Mouse (Mus musculus): ENCODE data around the gene Asah2. TPM values are rescaled to one million over a fixed set of nuclear protein-coding genes. Genes with fewer than 3 reads are reported as not detected.
"Not testable (repeated sequence)": the region's sequence is repeated elsewhere in the genome, so short reads cannot be mapped to it uniquely, and the experiment has no call there.

Asah2 gene
- polyA plus RNA-seq, 1 experiment, result 2.0 TPM

- Histone ChIP-seq H3K4me1 (ENCODE audit: control insufficient read depth, insufficient read depth, insufficient read length) (no peaks in the 10 kb centered on the region), H3K27ac (ENCODE audit: insufficient read depth, low read length) (no peak overlapping the region), H3K27me3 (ENCODE audit: control insufficient read depth, insufficient read depth, low read length) (no peaks in the 10 kb centered on the region), H3K4me3 (ENCODE audit: extremely low read depth, insufficient read depth, insufficient read length) (no peak overlapping the region), H3K36me3 (ENCODE audit: control insufficient read depth, insufficient read depth, low read length) (no peaks in the 10 kb centered on the region)
- DNase-seq (ENCODE audit: low read depth in 1 of 2, low spot score in 2 of 2), result no peak
- TF ChIP-seq CTCF (IDR thresholded peaks at IDR 0.05; ENCODE audit: extremely low read depth, insufficient read depth, insufficient read length, insufficient replicate concordance) (no peak), POLR2A (IDR thresholded peaks at IDR 0.05; ENCODE audit: low read depth, low read length) (no peak)
- 75% methylated on average over 6 of the region's 6 CpGs for WGBS
These were observed 20.1 kb downstream of the Asah2 start for GRCm38 (mm10) chr19:32087736-32088470.

- H3K27ac ChIP-seq (ENCODE audit: insufficient read depth, low read length); H3K36me3 ChIP-seq (ENCODE audit: control insufficient read depth, insufficient read depth, low read length); H3K4me3 ChIP-seq (ENCODE audit: extremely low read depth, insufficient read depth, insufficient read length); H3K27me3 ChIP-seq (ENCODE audit: control insufficient read depth, insufficient read depth, low read length); H3K4me1 ChIP-seq (ENCODE audit: control insufficient read depth, insufficient read depth, insufficient read length); DNase-seq (ENCODE audit: low read depth in 1 of 2, low spot score in 2 of 2): not testable (repeated sequence)
- 81% methylated on average over 1 of the region's 1 CpGs for WGBS
These were observed 23.2 kb downstream of the Asah2 start for GRCm38 (mm10) chr19:32084813-32085212.

- H3K36me3 ChIP-seq (ENCODE audit: control insufficient read depth, insufficient read depth, low read length), result no peaks in the 10 kb centered on the region
- no peak for TF ChIP-seq POLR2A (IDR thresholded peaks at IDR 0.05; ENCODE audit: low read depth, low read length)
- no peak for TF ChIP-seq CTCF (IDR thresholded peaks at IDR 0.05; ENCODE audit: extremely low read depth, insufficient read depth, insufficient read length, insufficient replicate concordance)
- H3K27ac ChIP-seq (ENCODE audit: insufficient read depth, low read length), result no peak overlapping the region
- WGBS, result 85% methylated on average over 2 of the region's 2 CpGs
- no peak overlapping the region for H3K4me3 ChIP-seq (ENCODE audit: extremely low read depth, insufficient read depth, insufficient read length)
- no peaks in the 10 kb centered on the region for H3K27me3 ChIP-seq (ENCODE audit: control insufficient read depth, insufficient read depth, low read length)
- no peak for DNase-seq (ENCODE audit: low read depth in 1 of 2, low spot score in 2 of 2)
- no peaks in the 10 kb centered on the region for H3K4me1 ChIP-seq (ENCODE audit: control insufficient read depth, insufficient read depth, insufficient read length)
These were observed 37.7 kb downstream of the Asah2 start for GRCm38 (mm10) chr19:32070340-32070739.

- Histone ChIP-seq H3K27ac (ENCODE audit: insufficient read depth, low read length) (no peak overlapping the region), H3K4me3 (ENCODE audit: extremely low read depth, insufficient read depth, insufficient read length) (no peak overlapping the region), H3K36me3 (ENCODE audit: control insufficient read depth, insufficient read depth, low read length) (no peaks in the 10 kb centered on the region), H3K27me3 (ENCODE audit: control insufficient read depth, insufficient read depth, low read length) (no peaks in the 10 kb centered on the region), H3K4me1 (ENCODE audit: control insufficient read depth, insufficient read depth, insufficient read length) (no peaks in the 10 kb centered on the region)
- TF ChIP-seq POLR2A (IDR thresholded peaks at IDR 0.05; ENCODE audit: low read depth, low read length) (no peak), CTCF (IDR thresholded peaks at IDR 0.05; ENCODE audit: extremely low read depth, insufficient read depth, insufficient read length, insufficient replicate concordance) (no peak)
- WGBS, result 90% methylated on average over 2 of the region's 2 CpGs
- no peak for DNase-seq (ENCODE audit: low read depth in 1 of 2, low spot score in 2 of 2)
These were observed 38.4 kb downstream of the Asah2 start for GRCm38 (mm10) chr19:32069598-32069997.

GRCm38 (mm10) chr19:32067669-32068068 lies 40.3 kb downstream of the Asah2 start:
- Histone ChIP-seq H3K27me3 (ENCODE audit: control insufficient read depth, insufficient read depth, low read length) (no peaks in the 10 kb centered on the region), H3K27ac (ENCODE audit: insufficient read depth, low read length) (no peak overlapping the region), H3K36me3 (ENCODE audit: control insufficient read depth, insufficient read depth, low read length) (no peaks in the 10 kb centered on the region), H3K4me1 (ENCODE audit: control insufficient read depth, insufficient read depth, insufficient read length) (no peaks in the 10 kb centered on the region), H3K4me3 (ENCODE audit: extremely low read depth, insufficient read depth, insufficient read length) (no peak overlapping the region)
- no peak for TF ChIP-seq POLR2A (IDR thresholded peaks at IDR 0.05; ENCODE audit: low read depth, low read length)
- no peak for TF ChIP-seq CTCF (IDR thresholded peaks at IDR 0.05; ENCODE audit: extremely low read depth, insufficient read depth, insufficient read length, insufficient replicate concordance)
- DNase-seq (ENCODE audit: low read depth in 1 of 2, low spot score in 2 of 2), result no peak
- WGBS, result 79% methylated on average over 4 of the region's 4 CpGs

GRCm38 (mm10) chr19:32061294-32061693 lies 46.7 kb downstream of the Asah2 start:
- H3K4me1 ChIP-seq (ENCODE audit: control insufficient read depth, insufficient read depth, insufficient read length), result no peaks in the 10 kb centered on the region
- WGBS, result 91% methylated on average over 1 of the region's 1 CpGs

GRCm38 (mm10) chr19:32056252-32056651 lies 51.8 kb downstream of the Asah2 start:
- no peak overlapping the region for H3K27ac ChIP-seq (ENCODE audit: insufficient read depth, low read length)
- TF ChIP-seq CTCF (IDR thresholded peaks at IDR 0.05; ENCODE audit: extremely low read depth, insufficient read depth, insufficient read length, insufficient replicate concordance) (no peak), POLR2A (IDR thresholded peaks at IDR 0.05; ENCODE audit: low read depth, low read length) (no peak)
- H3K36me3 ChIP-seq (ENCODE audit: control insufficient read depth, insufficient read depth, low read length), result no peaks in the 10 kb centered on the region
- WGBS, result 77% methylated on average over 1 of the region's 1 CpGs
- no peaks in the 10 kb centered on the region for H3K4me1 ChIP-seq (ENCODE audit: control insufficient read depth, insufficient read depth, insufficient read length)
- no peaks in the 10 kb centered on the region for H3K27me3 ChIP-seq (ENCODE audit: control insufficient read depth, insufficient read depth, low read length)
- H3K4me3 ChIP-seq (ENCODE audit: extremely low read depth, insufficient read depth, insufficient read length), result no peak overlapping the region
- no peak for DNase-seq (ENCODE audit: low read depth in 1 of 2, low spot score in 2 of 2)

More at GRCm38 (mm10) chr19:32061294-32061693, 46.7 kb downstream of the Asah2 start:
- H3K27me3 ChIP-seq (ENCODE audit: control insufficient read depth, insufficient read depth, low read length), result no peaks in the 10 kb centered on the region
- DNase-seq (ENCODE audit: low read depth in 1 of 2, low spot score in 2 of 2), result no peak
- H3K36me3 ChIP-seq (ENCODE audit: control insufficient read depth, insufficient read depth, low read length), result no peaks in the 10 kb centered on the region
- TF ChIP-seq POLR2A (IDR thresholded peaks at IDR 0.05; ENCODE audit: low read depth, low read length), result no peak
- no peak for TF ChIP-seq CTCF (IDR thresholded peaks at IDR 0.05; ENCODE audit: extremely low read depth, insufficient read depth, insufficient read length, insufficient replicate concordance)
- no peak overlapping the region for H3K4me3 ChIP-seq (ENCODE audit: extremely low read depth, insufficient read depth, insufficient read length)
- H3K27ac ChIP-seq (ENCODE audit: insufficient read depth, low read length), result no peak overlapping the region

Measured in spleen, adult 2 months (tissue).